Mouse (Mus musculus) MEL (cell line): Measurements from ENCODE around the gene Chrna7.

Experiments
- CTCF ChIP-seq, 3 experiments: IDR thresholded peaks in 2 of 3; conservative IDR thresholded peaks in 1 of 3; 2 replicates each; pipeline ENCODE4 v1.5.1; 2011 to 2012; ENCODE audit warnings: low read length in 3 of 3, low read depth in 2 of 3, mild to moderate bottlenecking in 2 of 3, improper control_type of control experiment in 1 of 3, inconsistent platforms in 1 of 3, mixed read lengths in 1 of 3, moderate library complexity in 1 of 3; ENCODE audit not compliant: control insufficient read depth in 1 of 3, insufficient read depth in 1 of 3, poor library complexity in 1 of 3, severe bottlenecking in 1 of 3
- EP300 ChIP-seq, 2 experiments: IDR thresholded peaks; 2 replicates each; pipeline ENCODE4 v1.6.1; 2011; ENCODE audit warnings: improper control_type of control experiment in 2 of 2, low read length in 2 of 2, low read depth in 1 of 2, mild to moderate bottlenecking in 1 of 2
- MAFK ChIP-seq: IDR thresholded peaks from 2 replicates; pipeline ENCODE4 v1.6.1; 2011; ENCODE audit warnings: low read depth, mild to moderate bottlenecking, low read length, improper control_type of control experiment, borderline replicate concordance
- MEF2A ChIP-seq: IDR thresholded peaks from 2 replicates; pipeline ENCODE4 v1.6.1; 2014; ENCODE audit warnings: low read depth, mild to moderate bottlenecking, inconsistent platforms, low read length, improper control_type of control experiment; ENCODE audit not compliant: poor library complexity, insufficient replicate concordance, severe bottlenecking; ENCODE audit errors: extremely low read depth
- MYC ChIP-seq: IDR thresholded peaks from 2 replicates; pipeline ENCODE4 v1.6.1; 2011; ENCODE audit warnings: low read depth, mild to moderate bottlenecking, low read length, improper control_type of control experiment, moderate library complexity
- POLR2A ChIP-seq, 2 experiments: IDR thresholded peaks; 2 replicates each; pipeline ENCODE4 v1.6.1; 2011 to 2012; ENCODE audit warnings: low read length in 2 of 2, mild to moderate bottlenecking in 2 of 2, control low read depth in 1 of 2, improper control_type of control experiment in 1 of 2, low read depth in 1 of 2, moderate library complexity in 1 of 2; ENCODE audit not compliant: control insufficient read depth in 1 of 2, insufficient read depth in 1 of 2, poor library complexity in 1 of 2

DNA sequence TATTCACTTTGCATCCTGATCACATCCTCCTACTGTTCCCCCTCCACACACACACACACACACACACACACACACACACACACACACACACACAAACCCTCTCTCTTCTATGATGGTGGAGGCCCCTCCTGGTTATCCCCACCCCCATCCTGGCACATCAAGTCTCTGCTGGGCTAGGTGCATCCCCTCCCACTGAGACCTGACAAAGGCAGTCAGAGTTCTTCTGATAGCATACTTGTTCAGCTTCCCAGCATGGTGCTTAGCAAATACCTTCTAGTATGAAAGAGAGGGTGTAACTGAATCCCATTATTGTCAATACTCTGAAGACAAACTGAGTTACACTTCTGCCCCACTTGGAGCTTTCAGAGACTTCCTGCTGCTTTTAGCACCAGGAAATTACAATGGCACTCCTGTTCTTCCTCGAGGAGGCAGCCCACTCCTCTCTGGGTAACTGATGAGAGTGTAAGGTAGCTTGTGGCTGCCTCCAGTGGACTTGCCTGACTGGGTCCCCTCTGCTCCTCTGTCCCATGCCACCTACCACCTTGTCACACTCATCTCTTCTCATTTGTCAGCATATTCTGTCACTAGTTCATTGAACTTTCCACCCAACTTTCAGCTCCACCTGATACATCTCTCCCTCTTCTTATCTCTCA is 127.9 kb downstream of the Chrna7 start:
- TF ChIP-seq MAFK (no peak), MYC (no peak), POLR2A (IDR thresholded peaks at IDR 0.05; ENCODE audit: control insufficient read depth in 1 of 2, insufficient read depth in 1 of 2, low read depth in 1 of 2, low read length in 2 of 2, poor library complexity in 1 of 2) (no peak), EP300 (IDR thresholded peaks at IDR 0.05; ENCODE audit: low read depth in 1 of 2, low read length in 2 of 2) (no peak), CTCF (IDR thresholded peaks at IDR 0.05 in 2 of 3, conservative IDR thresholded peaks at IDR 0.05 in 1 of 3; ENCODE audit: control insufficient read depth in 1 of 3, insufficient read depth in 1 of 3, low read depth in 2 of 3, low read length in 3 of 3, poor library complexity in 1 of 3, severe bottlenecking in 1 of 3) (no peak), MEF2A (no peak)
